In genomic region chr13:60603252-60603562, GRCm38 (mm10) we compare ENCODE assay signal across 8 mouse cellular contexts. TPM values are rescaled to one million over a fixed set of nuclear protein-coding genes. Genes with fewer than 3 reads are reported as not detected.
DNase-seq lines count a peak whose midpoint lies in the region; ATAC-seq lines count a peak whose summit lies in the region.

No protein-coding gene starts in this region.

- H3K4me1 ChIP-seq in heart, embryonic 15.5 days (replicated peaks) = peaks cover 6% of the 10 kb centered on the region
- H3K4me1 ChIP-seq in hindbrain, embryonic 12.5 days = peaks cover 22% of the 10 kb centered on the region
- no peaks in the 10 kb centered on the region; the same call in 1 of the 2 replicates for H3K4me1 ChIP-seq in midbrain, embryonic 11.5 days (ENCODE audit: control insufficient read depth, insufficient read depth, low read length)

- H3K36me3 ChIP-seq in heart, embryonic 15.5 days = no peaks in the 10 kb centered on the region
- H3K36me3 ChIP-seq in hindbrain, embryonic 12.5 days = peaks cover 8% of the 10 kb centered on the region; the same call in 1 of the 2 replicates
- H3K36me3 ChIP-seq in midbrain, embryonic 11.5 days (ENCODE audit: control insufficient read depth, insufficient read depth, low read length) = 0 out of 2 replicates have a peak, but pooled peaks cover 2% of the 10 kb centered on the region

- WGBS in heart, embryonic 15.5 days = 71% methylated on average over 5 of the region's 5 CpGs
- WGBS in hindbrain, embryonic 12.5 days = 54% methylated on average over 5 of the region's 5 CpGs
- 65% methylated on average over 5 of the region's 5 CpGs for WGBS in midbrain, embryonic 11.5 days

- intact Hi-C loops in left cerebral cortex, postnatal 4 days (cut with DNase I) = loop anchor here (5.0 to 10.0 kb wide), 3 partner anchors 92 to 139 kb away; no protein-coding TSS in a partner anchor

- DNase-seq in heart, adult 8-10 months (ENCODE audit: low spot score) = no peak
- peak; percentile 19 for DNase-seq in Muller cell, postnatal 12 days (ENCODE audit: inconsistent ontology term)
- no peak for DNase-seq in midbrain, embryonic 11.5 days (ENCODE audit: low spot score, missing footprints)
- DNase-seq in urinary bladder, postnatal 25 days (ENCODE audit: low spot score) = no peak
- no peak for DNase-seq in gastrocnemius, postnatal 10 days
- no peak for DNase-seq in left cerebral cortex, postnatal 4 days

- H3K27me3 ChIP-seq in heart, embryonic 15.5 days = no peaks in the 10 kb centered on the region
- H3K27me3 ChIP-seq in hindbrain, embryonic 12.5 days = no peaks in the 10 kb centered on the region
- H3K27me3 ChIP-seq in midbrain, embryonic 11.5 days (ENCODE audit: control insufficient read depth, insufficient read depth, low read length) = no peaks in the 10 kb centered on the region

- H3K27ac ChIP-seq in heart, embryonic 15.5 days = no peak overlapping the region
- peak overlapping the region; percentile 94; the same call in 1 of the 2 replicates for H3K27ac ChIP-seq in hindbrain, embryonic 12.5 days
- no peak overlapping the region for H3K27ac ChIP-seq in midbrain, embryonic 11.5 days (ENCODE audit: low read depth, low read length)

- no peak overlapping the region for H3K9ac ChIP-seq in heart, embryonic 15.5 days
- peak overlapping the region; percentile 87; the same call in 1 of the 2 replicates for H3K9ac ChIP-seq in hindbrain, embryonic 12.5 days
- no peak overlapping the region for H3K9ac ChIP-seq in midbrain, embryonic 11.5 days (ENCODE audit: low read length)

- peak overlapping the region; percentile 66 for H3K4me3 ChIP-seq in heart, embryonic 15.5 days
- peak overlapping the region; percentile 81 for H3K4me3 ChIP-seq in hindbrain, embryonic 12.5 days
- H3K4me3 ChIP-seq in midbrain, embryonic 11.5 days (ENCODE audit: low read depth, low read length) = peak overlapping the region; percentile 63

- no peak for ATAC-seq in heart, embryonic 15.5 days (replicated peaks; ENCODE audit: insufficient number of reproducible peaks, insufficient read depth, low FRiP score, low read depth)
- ATAC-seq in hindbrain, embryonic 12.5 days (ENCODE audit: low FRiP score) = no peak
- no peak for ATAC-seq in midbrain, embryonic 11.5 days (ENCODE audit: low FRiP score)

- peak overlapping the region; percentile 91 for H3K4me2 ChIP-seq in heart, embryonic 15.5 days
- H3K4me2 ChIP-seq in hindbrain, embryonic 12.5 days (replicated peaks) = peak overlapping the region; percentile 61
- peak overlapping the region; percentile 64 for H3K4me2 ChIP-seq in midbrain, embryonic 11.5 days

- H3K9me3 ChIP-seq in heart, embryonic 15.5 days (replicated peaks) = no peaks in the 10 kb centered on the region
- H3K9me3 ChIP-seq in hindbrain, embryonic 12.5 days (replicated peaks) = no peaks in the 10 kb centered on the region
- no peaks in the 10 kb centered on the region for H3K9me3 ChIP-seq in midbrain, embryonic 11.5 days (ENCODE audit: control insufficient read depth, low read length)

RNA-seq across cellular contexts. Expression of gene Dapk1, which starts 1.5 kb away (rescaled TPM):
- 7.6 and 10.2 TPM in 2 replicates for polyA plus RNA-seq in heart, embryonic 15.5 days (2015; fragmentation: Nextera tagmentation; extraction: Ambion mirVana)
- 10 to 100 TPM; 26.5 to 33.0 (median 29.5) TPM for total RNA-seq in heart, adult 8-10 months (2022)
- polyA plus RNA-seq in hindbrain, embryonic 12.5 days (2016; fragmentation: Nextera tagmentation; extraction: Ambion mirVana) = 42.0 and 43.2 TPM in 2 replicates
- polyA plus RNA-seq in midbrain, embryonic 11.5 days (2014; fragmentation: Nextera tagmentation; extraction: Ambion mirVana) = 15.2 and 17.2 TPM in 2 replicates
- total RNA-seq in gastrocnemius, postnatal 10 days (2021) = 10 to 100 TPM; 25.1 to 29.6 TPM
- 100 to 1,000 TPM; 105 to 110 TPM for total RNA-seq in left cerebral cortex, postnatal 4 days (2021)
